Mouse (Mus musculus): ENCODE measurements around the gene Repin1. TPM values are rescaled to one million over a fixed set of nuclear protein-coding genes. Genes with fewer than 3 reads are reported as not detected.

Repin1 gene
- polyA plus RNA-seq, 1 experiment from 2014 or later, result 44.0 TPM

DNA sequence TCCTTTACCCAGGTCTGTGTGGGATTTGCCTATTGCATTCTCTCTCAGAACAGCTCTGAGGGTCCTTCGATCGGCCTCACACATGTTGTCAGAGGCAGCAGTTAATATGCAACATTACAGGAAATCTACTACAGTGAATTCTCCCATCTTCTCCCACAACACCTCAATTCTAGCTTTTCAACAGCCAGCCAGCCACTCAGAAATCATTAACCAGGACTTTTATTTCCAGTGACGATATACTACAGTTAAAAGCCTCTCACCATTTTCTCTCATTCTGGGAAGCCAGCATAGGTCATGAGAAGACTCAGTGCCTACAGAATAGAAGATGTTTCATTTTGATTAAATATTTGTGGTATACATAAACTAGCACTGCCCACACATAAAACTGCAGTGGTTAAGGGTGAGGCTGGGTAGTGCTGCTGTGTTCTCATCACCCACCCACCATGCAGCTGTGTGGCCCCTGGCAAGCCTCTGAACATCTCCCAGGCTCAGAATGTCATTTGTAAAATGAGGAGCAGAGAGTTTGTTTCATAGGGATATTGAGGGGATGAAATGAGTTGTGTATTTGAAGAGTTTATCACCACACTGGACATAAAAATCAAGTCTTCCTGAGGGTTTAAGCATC is 2.4 kb upstream of the Repin1 start:
- no peak overlapping the region for H3K27ac ChIP-seq
- 33% methylated on average over 3 of the region's 3 CpGs for WGBS
- peaks cover 9% of the 10 kb centered on the region for H3K36me3 ChIP-seq
- no peak overlapping the region for H3K9ac ChIP-seq
- ATAC-seq (ENCODE audit: low FRiP score, low read depth), result no peak
- peaks cover 21% of the 10 kb centered on the region for H3K4me1 ChIP-seq
- no peak overlapping the region for H3K4me3 ChIP-seq
- H3K27me3 ChIP-seq (replicated peaks), result no peaks in the 10 kb centered on the region
- H3K4me2 ChIP-seq (replicated peaks), result no peak overlapping the region
- H3K9me3 ChIP-seq, result peaks cover 3% of the 10 kb centered on the region; the same call in 1 of the 2 replicates

DNA sequence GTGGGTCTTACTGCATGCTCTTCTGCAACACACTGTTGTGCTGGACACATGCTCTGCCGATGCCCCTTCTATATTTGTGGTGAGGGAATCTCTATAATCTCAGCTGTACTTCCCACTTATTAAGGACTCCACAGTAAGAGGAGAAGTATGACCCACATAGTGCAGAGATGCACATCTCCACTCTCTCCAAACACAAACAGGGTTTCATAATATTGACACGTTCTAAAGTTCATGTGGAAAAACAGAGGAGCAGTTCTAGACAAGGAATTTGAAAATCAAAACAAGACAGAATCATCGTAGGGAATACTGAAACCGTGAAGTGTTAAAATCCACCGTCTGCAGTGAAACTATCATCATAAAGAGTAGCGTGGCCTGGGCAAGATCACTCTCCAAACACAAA is 1.8 kb upstream of the Repin1 start:
- peaks cover 8% of the 10 kb centered on the region for H3K9me3 ChIP-seq
- no peak overlapping the region for H3K9ac ChIP-seq
- peaks cover 21% of the 10 kb centered on the region for H3K4me1 ChIP-seq
- H3K27me3 ChIP-seq (replicated peaks), result no peaks in the 10 kb centered on the region
- no peak overlapping the region for H3K4me3 ChIP-seq
- no peak overlapping the region for H3K27ac ChIP-seq
- H3K36me3 ChIP-seq, result peaks cover 15% of the 10 kb centered on the region
- no peak overlapping the region for H3K4me2 ChIP-seq (replicated peaks)
- 90% methylated on average over 6 of the region's 6 CpGs for WGBS
- ATAC-seq (ENCODE audit: low FRiP score, low read depth), result no peak

DNA sequence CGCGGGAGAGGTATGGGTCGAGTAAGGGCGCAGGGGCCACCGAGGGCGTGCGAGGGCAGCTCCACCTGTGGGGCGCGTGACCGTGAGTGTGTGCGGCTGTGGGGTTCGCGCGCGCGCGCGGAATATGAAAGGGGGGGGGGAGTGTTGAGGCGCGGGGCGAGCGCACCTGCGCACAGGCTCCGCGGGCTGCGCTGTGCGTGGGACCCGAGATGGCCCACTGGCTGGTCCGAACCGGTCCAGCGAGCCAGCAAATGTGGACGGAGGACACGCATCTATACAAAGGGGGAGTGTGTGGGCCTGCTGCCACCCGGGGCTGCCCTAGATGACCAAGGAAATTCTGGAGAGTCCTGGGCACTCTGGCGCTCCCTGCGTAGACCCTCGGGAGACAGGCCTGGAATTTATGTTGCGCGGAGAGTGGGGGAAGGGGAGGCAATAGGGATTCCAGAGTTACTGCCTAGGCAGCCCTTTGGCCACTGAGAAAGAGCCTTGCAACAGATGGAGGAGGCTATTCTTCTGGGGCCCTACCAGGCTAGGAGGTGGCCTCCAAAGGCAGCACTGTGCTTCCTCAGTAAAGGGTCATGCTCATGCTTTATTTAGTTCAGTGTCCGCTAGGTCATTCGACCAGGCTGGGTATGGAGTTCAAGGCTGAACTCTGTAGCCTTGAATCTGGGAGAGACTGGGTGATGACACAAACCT is 508 bp downstream of the Repin1 start:
- peak overlapping the region; percentile 66 for H3K4me2 ChIP-seq (replicated peaks)
- WGBS, result under 1% methylated on average over 38 of the region's 41 CpGs
- H3K4me1 ChIP-seq, result peaks cover 21% of the 10 kb centered on the region
- peak overlapping the region; percentile 81 for H3K27ac ChIP-seq
- ATAC-seq (ENCODE audit: low FRiP score, low read depth), result peak; percentile 74
- H3K9me3 ChIP-seq, result peaks cover 23% of the 10 kb centered on the region
- H3K9ac ChIP-seq, result peak overlapping the region; percentile 88
- peak overlapping the region; percentile 78 for H3K4me3 ChIP-seq
- peaks cover 38% of the 10 kb centered on the region for H3K36me3 ChIP-seq
- H3K27me3 ChIP-seq (replicated peaks), result no peaks in the 10 kb centered on the region

DNA sequence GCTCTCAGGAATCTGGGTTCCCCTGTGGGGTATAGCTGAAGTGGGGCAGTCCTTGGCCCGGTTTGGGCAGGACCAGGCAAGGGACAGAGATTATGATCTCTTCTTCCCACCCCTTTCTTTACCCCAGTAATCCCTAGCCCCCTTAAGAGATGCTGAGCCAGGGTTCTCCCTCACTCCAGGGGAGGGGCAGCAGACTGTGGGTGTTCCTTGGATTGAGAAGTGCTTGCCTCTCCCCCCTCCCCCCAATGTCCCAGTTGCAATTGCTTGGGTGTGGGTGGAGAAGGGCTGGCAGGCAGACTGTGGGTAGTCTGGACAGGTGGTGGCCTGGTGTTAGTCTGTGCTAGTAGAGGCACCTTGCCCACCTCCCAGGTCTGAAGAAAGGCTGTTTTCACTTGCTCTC is 1.6 kb downstream of the Repin1 start:
- H3K9me3 ChIP-seq, result peaks cover 23% of the 10 kb centered on the region
- no peaks in the 10 kb centered on the region for H3K27me3 ChIP-seq (replicated peaks)
- 67% methylated on average over 1 of the region's 1 CpGs for WGBS
- no peak overlapping the region for H3K4me3 ChIP-seq
- no peak overlapping the region for H3K27ac ChIP-seq
- no peak for ATAC-seq (ENCODE audit: low FRiP score, low read depth)
- peak overlapping the region; percentile 88; the same call in 1 of the 2 replicates for H3K9ac ChIP-seq
- H3K4me2 ChIP-seq (replicated peaks), result peak overlapping the region; percentile 66
- H3K4me1 ChIP-seq, result peaks cover 21% of the 10 kb centered on the region
- H3K36me3 ChIP-seq, result peaks cover 48% of the 10 kb centered on the region

DNA sequence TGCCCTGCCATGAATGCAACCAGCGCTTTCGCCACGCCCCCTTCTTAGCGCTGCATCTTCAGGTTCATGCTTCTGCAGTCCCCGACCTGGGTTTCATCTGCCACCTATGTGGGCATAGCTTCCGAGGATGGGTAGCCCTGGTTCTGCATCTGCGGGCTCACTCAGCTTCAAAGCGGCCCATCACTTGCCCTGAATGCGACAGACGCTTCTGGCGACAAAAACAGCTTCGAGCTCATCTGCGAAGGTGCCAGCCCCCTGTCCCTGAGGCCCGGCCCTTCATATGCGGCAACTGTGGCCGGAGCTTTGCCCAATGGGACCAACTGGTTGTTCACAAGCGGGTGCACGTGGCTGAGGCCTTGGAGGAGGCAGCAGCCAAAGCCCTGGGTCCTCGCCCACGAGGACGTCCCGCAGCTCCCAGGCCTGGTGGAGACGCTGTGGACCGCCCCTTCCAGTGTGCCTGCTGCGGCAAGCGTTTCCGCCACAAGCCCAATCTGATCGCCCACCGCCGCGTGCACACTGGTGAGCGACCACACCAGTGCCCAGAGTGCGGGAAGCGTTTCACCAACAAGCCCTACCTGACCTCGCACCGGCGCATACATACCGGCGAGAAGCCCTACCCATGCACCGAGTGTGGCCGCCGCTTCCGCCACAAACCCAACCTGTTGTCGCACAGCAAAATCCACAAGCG is 3.0 kb downstream of the Repin1 start:
- Histone ChIP-seq H3K4me1 (peaks cover 27% of the 10 kb centered on the region), H3K9ac (no peak overlapping the region), H3K36me3 (peaks cover 48% of the 10 kb centered on the region), H3K4me3 (no peak overlapping the region), H3K27me3 (replicated peaks) (no peaks in the 10 kb centered on the region), H3K27ac (no peak overlapping the region), H3K9me3 (peaks cover 23% of the 10 kb centered on the region), H3K4me2 (replicated peaks) (no peak overlapping the region)
- WGBS, result 97% methylated on average over 45 of the region's 45 CpGs
- no peak for ATAC-seq (ENCODE audit: low FRiP score, low read depth)

DNA sequence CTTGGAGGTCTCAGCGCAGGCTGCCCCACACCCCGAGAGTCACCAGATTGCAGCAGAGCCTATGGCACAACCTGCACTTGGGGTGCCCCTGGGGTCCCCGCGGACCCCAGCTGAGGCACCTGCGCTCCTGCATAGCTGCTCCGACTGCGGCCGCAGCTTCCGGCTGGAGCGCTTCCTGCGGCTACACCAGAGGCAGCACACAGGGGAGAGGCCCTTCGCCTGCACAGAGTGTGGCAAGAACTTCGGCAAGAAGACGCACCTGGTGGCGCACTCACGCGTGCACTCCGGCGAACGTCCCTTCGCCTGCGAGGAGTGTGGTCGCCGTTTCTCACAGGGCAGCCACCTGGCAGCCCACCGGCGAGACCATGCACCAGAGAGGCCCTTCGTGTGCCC is 3.5 kb downstream of the Repin1 start:
- no peak for ATAC-seq (ENCODE audit: low FRiP score, low read depth)
- 96% methylated on average over 27 of the region's 27 CpGs for WGBS

DNA sequence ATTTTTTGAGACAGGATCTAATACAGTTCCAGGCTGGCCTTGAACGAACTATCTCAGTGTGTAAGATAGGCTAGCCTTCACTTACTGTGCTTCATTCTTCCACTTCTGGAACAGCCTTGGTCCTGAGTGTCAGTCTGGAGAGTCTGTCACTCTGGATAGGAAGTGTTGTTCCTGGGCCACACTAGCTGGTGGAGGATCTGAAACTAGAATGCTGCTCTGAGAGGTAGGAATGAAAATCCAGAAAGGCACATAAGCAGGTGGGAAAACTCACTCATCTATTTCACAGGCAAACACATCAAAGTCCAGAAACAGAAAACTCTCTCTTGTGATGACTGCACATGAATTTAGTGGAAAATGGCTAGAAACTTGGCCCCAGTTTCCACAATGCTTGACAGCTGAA is 6.9 kb downstream of the Repin1 start:
- 90% methylated on average over 1 of the region's 1 CpGs for WGBS
- Histone ChIP-seq H3K9me3 (peaks cover 23% of the 10 kb centered on the region), H3K27ac (no peak overlapping the region), H3K9ac (no peak overlapping the region), H3K4me3 (no peak overlapping the region), H3K4me2 (replicated peaks) (0 out of 2 replicates have a peak overlapping the region, but pooled peaks have one; percentile 76), H3K27me3 (replicated peaks) (no peaks in the 10 kb centered on the region), H3K4me1 (peaks cover 13% of the 10 kb centered on the region), H3K36me3 (peaks cover 45% of the 10 kb centered on the region)
- ATAC-seq (ENCODE audit: low FRiP score, low read depth), result no peak

More for the DNA sequence above, 3.5 kb downstream of the Repin1 start:
- peaks cover 48% of the 10 kb centered on the region for H3K36me3 ChIP-seq
- H3K4me1 ChIP-seq, result peaks cover 27% of the 10 kb centered on the region
- H3K27ac ChIP-seq, result no peak overlapping the region
- H3K9ac ChIP-seq, result no peak overlapping the region
- peaks cover 23% of the 10 kb centered on the region for H3K9me3 ChIP-seq
- H3K27me3 ChIP-seq (replicated peaks), result no peaks in the 10 kb centered on the region
- H3K4me2 ChIP-seq (replicated peaks), result no peak overlapping the region
- no peak overlapping the region for H3K4me3 ChIP-seq

DNA sequence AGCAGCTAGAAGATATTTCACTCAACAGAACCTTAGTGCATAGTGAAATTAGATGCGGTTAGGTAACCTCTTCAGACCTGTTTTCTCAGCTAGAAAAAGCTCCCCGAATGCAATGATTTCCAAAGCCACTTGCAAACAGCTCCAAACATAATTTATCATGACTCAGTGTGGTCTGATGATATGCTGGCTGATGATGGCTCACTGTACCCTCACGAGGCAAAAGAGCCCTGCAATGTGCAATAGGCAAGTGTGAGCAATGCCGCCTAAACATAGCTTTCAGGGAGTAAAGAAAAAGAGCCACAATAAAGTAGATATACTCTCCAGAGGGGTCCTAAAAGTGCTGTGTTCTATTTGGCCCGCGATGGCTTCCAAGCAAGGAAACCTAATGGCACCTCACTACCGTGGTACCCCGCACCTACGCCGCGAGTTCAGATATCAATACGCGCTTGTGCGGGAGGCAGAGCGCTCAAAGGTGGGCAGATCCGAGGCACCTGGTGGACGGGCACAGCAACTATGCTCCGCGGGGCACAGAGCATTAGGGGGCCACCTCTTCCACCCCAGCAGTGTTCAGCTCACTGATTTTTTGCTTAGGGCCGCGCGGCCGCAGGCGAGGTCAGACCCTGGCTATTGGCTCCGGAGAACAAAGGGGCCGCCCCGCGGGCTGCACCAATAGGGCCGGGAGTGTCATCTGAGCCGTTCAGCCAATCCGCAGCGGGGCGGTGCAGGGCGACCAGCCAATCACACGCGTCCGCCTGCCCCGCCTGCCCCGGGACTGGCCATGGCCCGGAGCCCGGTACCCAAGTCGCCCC is 7.8 kb downstream of the Repin1 start, which contains the start of gene Zfp775:
TSS of gene Zfp775 (plus strand) at position 793 of the 809 bp plus-strand sequence.
- peaks cover 38% of the 10 kb centered on the region for H3K36me3 ChIP-seq
- peak within 1 kb of the TSS; percentile 77 for H3K27ac ChIP-seq
- H3K9me3 ChIP-seq, result peaks cover 19% of the 10 kb centered on the region
- peak; percentile 99 for ATAC-seq (ENCODE audit: low FRiP score, low read depth)
- WGBS, result 5% methylated on average over 42 of the region's 42 CpGs
- peak within 1 kb of the TSS; percentile 76 for H3K4me2 ChIP-seq (replicated peaks)
- H3K9ac ChIP-seq, result peak within 1 kb of the TSS; percentile 78
- H3K27me3 ChIP-seq (replicated peaks), result no peaks in the 10 kb centered on the region
- peak within 1 kb of the TSS; percentile 61 for H3K4me3 ChIP-seq
- peaks cover 13% of the 10 kb centered on the region for H3K4me1 ChIP-seq

DNA sequence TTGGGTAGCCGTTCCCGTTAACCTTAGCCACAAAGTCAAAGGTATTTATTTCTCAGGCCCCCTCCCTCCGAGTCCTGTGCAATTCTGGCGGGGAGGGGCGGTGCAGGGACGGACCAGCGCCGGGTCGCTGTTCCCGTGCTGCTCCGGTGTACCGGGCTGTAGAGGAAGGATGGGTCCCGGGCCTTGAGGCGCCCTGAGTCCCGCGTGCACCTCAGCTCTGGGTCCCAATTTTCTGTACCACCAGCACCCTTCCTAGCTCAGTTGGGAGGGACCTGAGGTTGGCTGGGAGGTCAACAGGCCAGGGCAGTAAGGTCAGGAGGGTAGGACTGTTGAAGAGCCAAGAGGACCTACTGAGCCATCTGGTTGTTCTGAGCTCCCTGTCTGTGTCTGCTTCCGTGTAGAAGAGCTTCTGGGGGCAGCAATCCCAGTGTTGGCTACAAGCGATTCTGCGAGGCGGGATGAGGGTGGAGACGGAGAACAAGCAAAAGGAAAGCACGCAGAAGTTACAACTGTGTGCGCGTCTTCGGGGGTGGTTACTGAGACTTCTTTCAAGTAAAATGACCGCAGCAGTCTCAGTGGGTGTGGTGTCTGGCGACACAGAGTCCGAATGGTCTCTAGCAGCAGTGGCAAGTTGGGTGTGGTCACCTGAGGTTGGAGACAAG is 8.5 kb downstream of the Repin1 start:
- H3K27me3 ChIP-seq (replicated peaks), result no peaks in the 10 kb centered on the region
- WGBS, result under 1% methylated on average over 28 of the region's 28 CpGs
- peak overlapping the region; percentile 76 for H3K4me2 ChIP-seq (replicated peaks)
- H3K9me3 ChIP-seq, result peaks cover 12% of the 10 kb centered on the region
- H3K4me1 ChIP-seq, result peaks cover 13% of the 10 kb centered on the region
- H3K4me3 ChIP-seq, result peak overlapping the region; percentile 61
- H3K9ac ChIP-seq, result peak overlapping the region; percentile 78
- ATAC-seq (ENCODE audit: low FRiP score, low read depth), result peak; percentile 81
- H3K27ac ChIP-seq, result peak overlapping the region; percentile 77; the same call in 1 of the 2 replicates
- H3K36me3 ChIP-seq, result peaks cover 30% of the 10 kb centered on the region

DNA sequence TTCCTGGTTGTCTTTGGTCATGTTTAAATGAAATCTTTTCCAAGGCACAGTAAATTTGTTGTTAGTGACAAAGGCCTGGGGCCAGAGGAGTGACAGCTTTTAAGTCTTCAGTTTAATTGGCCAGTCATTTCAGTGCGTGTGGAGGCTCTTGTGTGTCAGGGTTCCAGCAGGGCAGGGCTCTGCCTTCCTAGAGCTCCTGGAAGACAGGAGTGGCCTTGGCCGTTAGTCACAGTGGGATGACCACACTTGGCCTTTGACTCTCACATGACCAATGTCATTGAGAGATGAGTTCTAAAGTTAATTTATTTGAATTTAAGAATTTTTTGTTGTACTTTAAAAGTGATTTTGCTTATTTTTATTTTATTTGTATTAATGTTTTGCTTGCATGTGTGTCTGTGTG is 14.4 kb downstream of the Repin1 start:
- Histone ChIP-seq H3K4me3 (no peak overlapping the region), H3K4me2 (replicated peaks) (no peak overlapping the region), H3K9me3 (no peaks in the 10 kb centered on the region), H3K27me3 (replicated peaks) (no peaks in the 10 kb centered on the region), H3K36me3 (peaks cover 2% of the 10 kb centered on the region; the same call in 1 of the 2 replicates), H3K4me1 (peaks cover 2% of the 10 kb centered on the region; the same call in 1 of the 2 replicates), H3K27ac (no peak overlapping the region), H3K9ac (no peak overlapping the region)
- 54% methylated on average over 2 of the region's 2 CpGs for WGBS
- ATAC-seq (ENCODE audit: low FRiP score, low read depth), result no peak

DNA sequence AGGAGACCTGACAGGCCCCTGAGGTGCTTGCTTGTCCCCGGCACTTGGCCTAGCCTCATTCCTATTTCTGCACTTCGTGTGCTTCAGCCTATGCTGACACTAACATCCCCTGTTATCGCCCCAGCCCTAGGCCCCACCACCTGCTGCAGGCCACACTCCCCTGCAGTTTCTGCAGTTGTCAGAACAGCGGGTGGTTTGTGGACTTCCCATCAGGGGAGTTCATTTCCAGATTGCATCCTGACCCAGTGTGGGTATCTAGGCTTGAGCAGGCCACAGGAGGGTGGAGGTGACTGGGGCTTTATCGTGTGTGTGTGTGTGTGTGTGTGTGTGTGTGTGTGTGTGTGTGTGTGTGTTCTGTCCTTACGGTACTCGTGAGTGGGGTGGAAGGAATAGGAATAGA is 15.8 kb downstream of the Repin1 start:
- H3K4me1 ChIP-seq, result 0 out of 2 replicates have a peak, but pooled peaks cover 2% of the 10 kb centered on the region
- H3K9me3 ChIP-seq, result no peaks in the 10 kb centered on the region
- H3K36me3 ChIP-seq, result peaks cover 14% of the 10 kb centered on the region
- ATAC-seq (ENCODE audit: low FRiP score, low read depth), result no peak
- 52% methylated on average over 7 of the region's 7 CpGs for WGBS
- no peak overlapping the region for H3K9ac ChIP-seq
- H3K4me3 ChIP-seq, result no peak overlapping the region
- no peak overlapping the region for H3K27ac ChIP-seq
- no peak overlapping the region for H3K4me2 ChIP-seq (replicated peaks)
- H3K27me3 ChIP-seq (replicated peaks), result no peaks in the 10 kb centered on the region

All from neural tube, embryonic 12.5 days (tissue).